8 mouse cellular contexts compared by ENCODE assay signal in genomic region chr1:93824609-93825008, GRCm38 (mm10). TPM values are rescaled to one million over a fixed set of nuclear protein-coding genes. Genes with fewer than 3 reads are reported as not detected.
A peak's percentile ranks its signal among the peaks of the same experiment; 100 is the strongest.
DNase-seq lines count a peak whose midpoint lies in the region; ATAC-seq and TF ChIP-seq lines count a peak whose summit lies in the region.

Gene D2hgdh (plus strand): TSS chr1:93824909.

- peak within 1 kb of the TSS; percentile 78 for H3K4me3 ChIP-seq in spleen, adult 2 months (ENCODE audit: extremely low read depth, insufficient read depth, insufficient read length)
- H3K4me3 ChIP-seq in cortical plate, adult 2 months (ENCODE audit: insufficient read depth, low read length) = peak within 1 kb of the TSS; percentile 45
- peak within 1 kb of the TSS; percentile 69 for H3K4me3 ChIP-seq in heart, embryonic 10.5 days
- H3K4me3 ChIP-seq in midbrain, embryonic 15.5 days = peak within 1 kb of the TSS; percentile 61

- H3K36me3 ChIP-seq in spleen, adult 2 months (ENCODE audit: control insufficient read depth, insufficient read depth, low read length) = peaks cover 4% of the 10 kb centered on the region
- H3K36me3 ChIP-seq in heart, embryonic 10.5 days = peaks cover 25% of the 10 kb centered on the region
- peaks cover 12% of the 10 kb centered on the region; the same call in 1 of the 2 replicates for H3K36me3 ChIP-seq in midbrain, embryonic 15.5 days (replicated peaks)

- peak within 1 kb of the TSS; percentile 74 for H3K4me2 ChIP-seq in midbrain, embryonic 15.5 days

- H3K9ac ChIP-seq in midbrain, embryonic 15.5 days = peak within 1 kb of the TSS; percentile 50

- peaks cover 12% of the 10 kb centered on the region; the same call in 1 of the 2 replicates for H3K4me1 ChIP-seq in spleen, adult 2 months (ENCODE audit: control insufficient read depth, insufficient read depth, insufficient read length)
- no peaks in the 10 kb centered on the region; the same call in 1 of the 2 replicates for H3K4me1 ChIP-seq in cortical plate, adult 2 months (ENCODE audit: control insufficient read depth, insufficient read depth, low read length)
- H3K4me1 ChIP-seq in heart, embryonic 10.5 days = peaks cover 16% of the 10 kb centered on the region
- peaks cover 17% of the 10 kb centered on the region for H3K4me1 ChIP-seq in midbrain, embryonic 15.5 days

- no peak for DNase-seq in spleen, adult 2 months (ENCODE audit: low read depth in 1 of 2, low spot score in 2 of 2)
- DNase-seq in spleen, adult 12 weeks (ENCODE audit: low spot score) = no peak
- DNase-seq in heart, embryonic 10.5 days (ENCODE audit: low spot score) = no peak
- no peak for DNase-seq in layer of hippocampus, postnatal 36 days
- DNase-seq in cerebellum, adult 9-10 months = no peak
- no peak for DNase-seq in ovary, postnatal 36 days (ENCODE audit: low spot score)

- H3K9me3 ChIP-seq in heart, embryonic 10.5 days = no peaks in the 10 kb centered on the region
- H3K9me3 ChIP-seq in midbrain, embryonic 15.5 days = no peaks in the 10 kb centered on the region

- peak within 1 kb of the TSS; percentile 98 for H3K27ac ChIP-seq in spleen, adult 2 months (ENCODE audit: insufficient read depth, low read length)
- peak within 1 kb of the TSS; percentile 86 for H3K27ac ChIP-seq in cortical plate, adult 2 months (ENCODE audit: insufficient read depth, low read length)
- peak within 1 kb of the TSS; percentile 93 for H3K27ac ChIP-seq in heart, embryonic 10.5 days
- peak within 1 kb of the TSS; percentile 98 for H3K27ac ChIP-seq in midbrain, embryonic 15.5 days

- TF ChIP-seq POLR2A in spleen, adult 2 months (IDR thresholded peaks at IDR 0.05; ENCODE audit: low read depth, low read length) = no peak
- TF ChIP-seq POLR2A in cortical plate, adult 2 months (IDR thresholded peaks at IDR 0.05; ENCODE audit: extremely low read depth, insufficient read depth, low read length) = no peak

- no peaks in the 10 kb centered on the region for H3K27me3 ChIP-seq in spleen, adult 2 months (ENCODE audit: control insufficient read depth, insufficient read depth, low read length)
- H3K27me3 ChIP-seq in heart, embryonic 10.5 days (ENCODE audit: insufficient read depth, poor library complexity, severe bottlenecking) = no peaks in the 10 kb centered on the region
- no peaks in the 10 kb centered on the region for H3K27me3 ChIP-seq in midbrain, embryonic 15.5 days (replicated peaks)

- peak; percentile 21 for ATAC-seq in midbrain, embryonic 15.5 days (replicated peaks)

- WGBS in spleen, adult 2 months = 22% methylated on average over 10 of the region's 10 CpGs
- 9% methylated on average over 10 of the region's 10 CpGs for WGBS in heart, embryonic 10.5 days
- 2% methylated on average over 10 of the region's 10 CpGs for WGBS in midbrain, embryonic 15.5 days

- TF ChIP-seq CTCF in spleen, adult 2 months (IDR thresholded peaks at IDR 0.05; ENCODE audit: extremely low read depth, insufficient read depth, insufficient read length, insufficient replicate concordance) = no peak
- no peak for TF ChIP-seq CTCF in cortical plate, adult 2 months (IDR thresholded peaks at IDR 0.05; ENCODE audit: extremely low read depth, insufficient read depth, low read length)

RNA-seq across cellular contexts. Expression of gene D2hgdh, which starts in this region (rescaled TPM):
- polyA plus RNA-seq in spleen, adult 2 months (2012; rRNA removed) = 17.0 and 20.3 TPM in 2 replicates
- 15.0 and 15.1 TPM in 2 replicates for polyA plus RNA-seq in cortical plate, adult 2 months (2012; rRNA removed)
- polyA plus RNA-seq in heart, embryonic 10.5 days (2016; fragmentation: Nextera tagmentation; extraction: Ambion mirVana) = 14.8 and 18.3 TPM in 2 replicates
- total RNA-seq in layer of hippocampus, postnatal 36 days (2021) = 10 to 100 TPM; 16.1 to 18.5 TPM
- 18.1 and 18.7 TPM in 2 replicates for polyA plus RNA-seq in midbrain, embryonic 15.5 days (2015; fragmentation: Nextera tagmentation; extraction: Ambion mirVana)
